Mouse (Mus musculus) embryonic facial prominence, embryonic 13.5 days (tissue): Measurements from ENCODE around the gene Fsd2. TPM values are rescaled to one million over a fixed set of nuclear protein-coding genes. Genes with fewer than 3 reads are reported as not detected.

Source experiments
- ATAC-seq: fragments of 200-750 bp; cut with Nextera tagmentation; 2 replicates; pipeline ENCODE4 v1.8.0; 2017; ENCODE audit warnings: low read depth; ENCODE audit not compliant: insufficient number of reproducible peaks, insufficient read depth, low FRiP score, low TSS enrichment
- H3K27ac ChIP-seq: fragments of 300-500 bp; sonication (generic); 2 replicates; pipeline ENCODE4 v1.5.1; 2015; ENCODE audit warnings: moderate library complexity, mild to moderate bottlenecking, inconsistent platforms
- H3K27me3 ChIP-seq: fragments of 300-500 bp; sonication (generic); 2 replicates; pipeline ENCODE4 v1.6.1; 2015; ENCODE audit warnings: mild to moderate bottlenecking, inconsistent platforms
- H3K36me3 ChIP-seq: fragments of 300-500 bp; sonication (generic); 2 replicates; pipeline ENCODE4 v1.6.1; 2015; ENCODE audit warnings: mild to moderate bottlenecking, inconsistent platforms
- H3K4me1 ChIP-seq: fragments of 300-500 bp; sonication (generic); 2 replicates; pipeline ENCODE4 v1.6.1; 2015; ENCODE audit warnings: inconsistent platforms
- H3K4me2 ChIP-seq: fragments of 300-500 bp; sonication (generic); 2 replicates; pipeline ENCODE4 v1.6.1; 2015; ENCODE audit warnings: moderate library complexity, mild to moderate bottlenecking, inconsistent platforms
- H3K4me3 ChIP-seq: fragments of 300-500 bp; sonication (generic); 2 replicates; pipeline ENCODE4 v1.5.1; 2015; ENCODE audit warnings: mild to moderate bottlenecking, inconsistent platforms
- H3K9ac ChIP-seq: fragments of 300-500 bp; sonication (generic); 2 replicates; pipeline ENCODE4 v1.6.1; 2015; ENCODE audit warnings: mild to moderate bottlenecking, inconsistent platforms
- H3K9me3 ChIP-seq: fragments of 300-500 bp; sonication (generic); 2 replicates; pipeline ENCODE4 v1.6.1; 2016; ENCODE audit warnings: inconsistent platforms
- WGBS: fragments of 180-500 bp; shearing (Covaris S2); methylation state at CpG from one replicate; pipeline ENCODE4 v1.1.7; 2015; ENCODE audit warnings: mixed read lengths; 5-methylcytosine and 5-hydroxymethylcytosine counted together
- microRNA counts: library from miRNA; unstranded; fragments of <30 nt; microRNA quantifications from one replicate; lab custom pipeline; 2016
- polyA plus RNA-seq: library from polyadenylated mRNA; unstranded; fragments of >200 nt; fragmentation: Nextera tagmentation; extraction: Ambion mirVana; gene quantifications from 2 replicates; pipeline ENCODE4 v1.2.1, GENCODE M21; 2015

Gene Fsd2
- polyA plus RNA-seq, 1 experiment from 2014 or later, result 0.08 TPM

DNA sequence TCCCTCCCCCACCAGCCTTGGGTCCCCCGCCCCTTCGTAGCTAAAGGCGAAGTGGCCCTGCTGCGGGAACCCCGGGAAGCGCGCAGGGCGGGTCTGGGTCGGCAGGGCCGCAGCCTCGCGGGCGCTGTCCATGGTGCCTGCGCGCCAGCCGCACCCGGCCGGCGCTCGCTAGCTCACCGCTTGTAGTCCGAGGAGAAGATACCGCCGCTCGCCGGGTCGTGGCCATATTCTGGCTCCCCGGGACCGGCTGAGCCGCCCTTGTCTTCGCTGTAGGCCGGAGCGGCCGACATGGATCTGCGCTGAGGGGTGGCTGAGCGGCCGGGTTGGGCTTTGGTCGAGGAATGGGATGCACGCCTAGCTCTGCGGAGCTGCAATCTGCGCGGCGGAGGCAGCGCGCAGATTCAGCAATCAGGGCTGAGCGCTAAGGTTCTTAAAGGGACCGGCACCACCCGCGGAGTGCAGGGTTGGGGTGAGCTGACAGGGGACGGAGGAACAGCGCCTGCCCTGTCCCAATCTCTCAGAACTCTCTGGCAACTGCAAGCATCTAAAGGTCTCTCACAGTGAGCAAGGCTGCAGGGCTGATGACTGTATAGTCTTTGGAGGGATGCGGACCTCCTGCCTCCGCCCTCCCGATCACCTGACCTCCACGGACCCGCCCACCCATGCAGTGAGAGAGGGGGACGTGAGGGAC lies 73.3 kb downstream of the Fsd2 start, which contains the start of gene Ap3b2:
Ap3b2 (minus strand) TSS at position 595 of the 691 bp plus-strand sequence.
- H3K27ac ChIP-seq, result no peak within 1 kb of the TSS
- H3K4me2 ChIP-seq, result peak within 1 kb of the TSS; percentile 91
- H3K4me1 ChIP-seq, result peaks cover 10% of the 10 kb centered on the region
- no peaks in the 10 kb centered on the region for H3K36me3 ChIP-seq
- H3K9ac ChIP-seq, result no peak within 1 kb of the TSS
- H3K9me3 ChIP-seq, result no peaks in the 10 kb centered on the region
- H3K27me3 ChIP-seq, result peaks cover 69% of the 10 kb centered on the region
- H3K4me3 ChIP-seq, result peak within 1 kb of the TSS; percentile 56
- WGBS, result under 1% methylated on average over 57 of the region's 57 CpGs
- ATAC-seq, result 0 out of 2 replicates have a peak, but pooled peaks have one; percentile 52

DNA sequence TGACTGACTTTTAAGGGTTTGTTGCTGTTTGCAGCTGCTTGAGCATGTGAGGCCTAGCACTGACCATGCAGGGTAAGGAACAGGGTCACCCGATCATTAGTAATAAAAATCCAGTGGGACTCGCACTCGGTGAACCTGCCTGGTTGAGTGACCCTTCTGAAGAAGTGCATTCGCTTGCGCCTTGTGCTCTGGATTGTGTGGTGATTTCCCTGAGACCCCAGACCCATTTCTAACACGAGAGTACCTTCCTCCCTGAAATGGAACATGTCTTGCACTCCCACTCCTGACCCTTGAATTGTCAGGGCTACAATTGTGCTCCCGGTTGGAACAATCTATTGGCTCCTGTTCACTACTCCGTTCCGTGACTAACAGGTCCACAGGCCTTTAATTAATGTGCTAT lies 74.1 kb downstream of the Fsd2 start:
- Histone ChIP-seq H3K27ac (no peak overlapping the region), H3K36me3 (no peaks in the 10 kb centered on the region), H3K9me3 (no peaks in the 10 kb centered on the region), H3K27me3 (peaks cover 63% of the 10 kb centered on the region), H3K9ac (no peak overlapping the region), H3K4me2 (peak overlapping the region; percentile 91), H3K4me1 (peaks cover 10% of the 10 kb centered on the region), H3K4me3 (peak overlapping the region; percentile 56; the same call in 1 of the 2 replicates)
- WGBS, result 49% methylated on average over 9 of the region's 9 CpGs
- ATAC-seq, result no peak

DNA sequence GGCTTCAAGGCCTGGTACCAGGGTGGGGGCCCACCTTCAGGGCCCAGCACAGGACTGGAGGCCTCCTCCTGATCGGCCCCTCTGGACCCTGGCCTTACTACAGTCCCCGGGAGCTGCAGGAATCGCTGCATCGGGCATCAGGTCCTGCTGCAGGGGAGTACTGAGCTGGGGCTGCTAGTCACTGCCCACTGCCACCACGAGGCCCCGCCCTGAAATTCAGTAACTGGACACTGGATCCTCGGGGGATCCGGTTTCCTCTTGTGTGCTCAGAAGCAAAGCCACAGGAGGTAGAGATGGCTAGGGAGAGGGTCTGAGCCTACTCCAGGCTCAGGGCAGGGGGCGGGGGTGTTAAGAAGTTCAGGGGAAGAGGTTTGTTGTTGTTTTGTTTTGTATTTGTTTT lies 77.1 kb downstream of the Fsd2 start:
- Histone ChIP-seq H3K36me3 (no peaks in the 10 kb centered on the region), H3K4me2 (no peak overlapping the region), H3K9me3 (no peaks in the 10 kb centered on the region), H3K27me3 (peaks cover 37% of the 10 kb centered on the region), H3K27ac (no peak overlapping the region), H3K4me1 (peaks cover 10% of the 10 kb centered on the region), H3K9ac (no peak overlapping the region), H3K4me3 (no peak overlapping the region)
- WGBS, result 9% methylated on average over 9 of the region's 9 CpGs
- ATAC-seq, result no peak

MicroRNAs encoded within 50 kb of the gene (microRNA counts, 519-probe panel; counts per million panel counts)
- microRNA mmu-miR-1839-3p (lab: Ali Mortazavi, UCI) (236 counts per million, percentile 44 among the panel's probes with 10 or more counts), microRNA mmu-miR-1839-5p (lab: Ali Mortazavi, UCI) (1,753 counts per million, percentile 48 among the panel's probes with 10 or more counts)

Other genes with a start within 250 kb of the Fsd2 start
- 1,307 and 1,416 TPM in 2 replicates for gene Rps17, start 221.7 kb downstream of the Fsd2 start, polyA plus RNA-seq
- 0.77 and 1.7 TPM in 2 replicates for gene Cpeb1, start 111.5 kb downstream of the Fsd2 start, polyA plus RNA-seq
- 2.6 and 2.9 TPM in 2 replicates for gene Ap3b2, start 73.0 kb downstream of the Fsd2 start, polyA plus RNA-seq
- gene BC048679, start 68.7 kb downstream of the Fsd2 start, polyA plus RNA-seq, result not detected in 2 replicates
- 2.5 and 4.4 TPM in 2 replicates for gene Whamm, start 4.3 kb upstream of the Fsd2 start, polyA plus RNA-seq
- 16.4 and 24.0 TPM in 2 replicates for gene Homer2, start 140.6 kb upstream of the Fsd2 start, polyA plus RNA-seq
- gene Ramac, start 196.0 kb upstream of the Fsd2 start, polyA plus RNA-seq, result 120 and 141 TPM in 2 replicates
- 55.4 and 65.6 TPM in 2 replicates for gene 3110040N11Rik, start 222.5 kb upstream of the Fsd2 start, polyA plus RNA-seq